Mouse (Mus musculus): ENCODE data around the gene Zfp976. TPM values are rescaled to one million over a fixed set of nuclear protein-coding genes. Genes with fewer than 3 reads are reported as not detected.
"Not testable (repeated sequence)": the region's sequence is repeated elsewhere in the genome, so short reads cannot be mapped to it uniquely, and the experiment has no call there.

The Zfp976 gene
- 8.8 and 11.2 TPM in 2 replicates for total RNA-seq (2014; fragmentation: Nextera tagmentation)
- total RNA-seq (2017) = 3.0 and 9.3 TPM in 2 replicates

DNA sequence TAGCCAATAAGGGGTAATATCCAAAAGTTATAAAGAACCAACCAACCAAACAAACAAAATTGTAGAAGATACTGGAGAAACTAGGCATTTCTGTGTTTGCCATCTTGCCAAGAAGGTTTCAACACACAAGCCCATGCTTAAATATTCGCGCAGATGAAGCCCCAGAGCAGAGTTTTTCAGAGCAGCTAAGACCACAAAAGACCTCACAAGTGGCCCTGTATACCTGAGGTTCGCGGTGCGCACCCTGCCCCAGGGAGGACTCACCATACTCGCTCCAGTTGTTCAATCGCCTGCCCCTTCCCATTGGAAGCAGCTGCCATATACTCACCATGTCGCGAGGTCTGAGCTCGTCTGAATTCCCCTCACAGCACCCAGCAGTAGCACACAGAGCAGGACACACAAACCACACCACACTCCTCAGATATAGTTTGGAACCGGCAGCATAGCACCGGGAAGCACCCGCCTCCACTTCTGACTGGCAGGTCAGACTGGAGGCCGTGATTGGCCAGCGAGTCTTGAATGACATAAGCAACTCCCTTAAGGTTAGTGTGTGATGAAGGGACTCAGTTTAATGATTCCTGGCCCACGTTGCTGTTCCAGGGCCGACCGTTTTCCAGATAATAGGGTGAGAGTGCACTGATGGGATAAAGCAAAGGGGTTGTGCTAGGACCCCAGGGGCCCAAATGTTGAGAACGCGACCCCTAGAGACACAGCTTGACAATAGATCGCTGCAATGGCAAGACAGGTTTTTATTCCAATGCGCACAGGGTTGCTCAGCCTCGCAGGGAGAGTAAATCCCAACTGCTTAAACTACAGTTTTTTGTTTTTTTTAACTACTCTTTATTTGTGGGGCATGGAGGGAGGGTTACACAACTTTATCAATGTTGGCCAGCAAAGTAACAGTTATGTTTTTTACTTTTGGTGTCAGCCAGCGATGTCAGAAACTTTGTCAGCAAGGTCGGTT lies at the start of gene Zfp976:
Gene Zfp976, minus strand, starts transcription at position 437 of the 964 bp plus-strand sequence.
- peak; percentile 100 for ATAC-seq (replicated peaks; ENCODE audit: low FRiP score, low TSS enrichment, poor library complexity, severe bottlenecking)

DNA sequence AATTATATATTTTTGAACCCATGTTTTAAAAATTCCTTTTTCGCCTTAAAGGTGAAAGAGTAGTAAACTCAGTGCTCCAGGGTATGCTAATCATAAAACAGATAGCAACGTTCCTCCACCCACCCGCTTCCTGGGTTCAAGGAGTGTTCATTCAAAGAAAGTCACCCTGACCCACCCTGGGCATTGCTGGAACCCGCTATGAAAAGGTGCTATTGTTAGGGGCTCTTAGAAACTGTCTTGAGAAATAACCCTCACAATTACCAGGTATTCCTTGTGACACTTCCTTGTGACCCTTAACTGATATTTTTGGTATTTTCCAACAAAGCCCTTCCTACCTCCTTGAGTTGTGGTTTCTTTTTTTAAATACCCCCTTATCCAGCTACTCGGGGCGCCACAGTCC lies 37.7 kb upstream of the Zfp976 start:
- not testable (repeated sequence) for ATAC-seq (replicated peaks; ENCODE audit: low FRiP score, low TSS enrichment, poor library complexity, severe bottlenecking)

DNA sequence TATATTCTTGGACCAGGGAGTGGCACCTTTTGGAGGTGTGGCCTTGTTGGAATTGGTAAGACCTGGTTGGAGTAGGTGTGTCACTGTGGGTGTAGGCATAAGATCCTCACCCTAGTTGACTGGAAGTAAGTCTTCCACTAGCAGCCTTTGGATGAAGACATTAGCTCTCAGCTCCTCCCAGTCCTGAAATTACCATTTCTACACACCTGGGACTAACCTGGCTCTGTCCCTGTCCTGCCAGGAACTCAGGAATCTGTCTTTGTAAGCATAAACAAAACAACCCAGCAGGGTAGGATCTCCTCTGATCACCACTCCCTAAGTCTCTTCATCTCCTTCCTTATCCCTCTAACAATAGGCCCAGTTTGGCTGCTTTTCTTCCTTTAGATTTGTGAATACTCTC lies 37.3 kb upstream of the Zfp976 start:
- not testable (repeated sequence) for ATAC-seq (replicated peaks; ENCODE audit: low FRiP score, low TSS enrichment, poor library complexity, severe bottlenecking)

DNA sequence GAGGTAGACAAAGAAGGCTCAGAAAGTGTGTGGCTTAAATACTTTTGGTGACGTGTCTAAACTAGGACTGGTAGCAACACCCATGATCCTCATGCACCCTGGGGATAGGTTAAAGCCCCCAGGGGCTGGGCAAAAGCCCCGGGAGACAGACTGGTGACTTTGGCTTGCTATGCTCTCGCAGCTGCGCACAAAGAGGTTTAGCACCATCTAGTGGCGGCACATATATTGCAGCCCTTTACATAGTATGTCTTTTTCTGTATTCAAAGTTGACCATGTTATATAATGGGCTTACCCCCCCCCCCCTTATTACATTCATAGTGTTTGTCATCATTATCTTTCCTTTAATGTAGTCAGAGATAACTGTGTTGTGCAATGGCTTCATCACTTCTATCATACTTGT lies 17.8 kb upstream of the Zfp976 start:
- not testable (repeated sequence) for ATAC-seq (replicated peaks; ENCODE audit: low FRiP score, low TSS enrichment, poor library complexity, severe bottlenecking)

DNA sequence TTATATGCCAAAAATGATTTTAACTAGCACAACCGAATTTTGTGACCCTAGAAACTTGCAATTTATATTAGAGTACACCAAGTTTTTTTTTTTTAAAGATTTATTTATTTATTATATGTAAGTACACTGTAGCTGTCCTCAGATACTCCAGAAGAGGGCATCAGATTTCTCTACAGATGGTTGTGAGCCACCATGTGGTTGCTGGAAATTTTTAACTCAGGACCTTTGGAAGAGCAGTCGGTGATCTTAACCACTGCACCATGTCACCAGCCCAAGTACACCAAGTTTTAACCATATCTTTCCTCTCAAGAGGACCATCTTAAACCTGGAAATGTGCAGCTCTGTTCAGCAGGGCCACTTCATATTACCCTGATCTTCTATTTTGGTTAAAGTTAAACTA lies 12.8 kb upstream of the Zfp976 start:
- not testable (repeated sequence) for ATAC-seq (replicated peaks; ENCODE audit: low FRiP score, low TSS enrichment, poor library complexity, severe bottlenecking)

DNA sequence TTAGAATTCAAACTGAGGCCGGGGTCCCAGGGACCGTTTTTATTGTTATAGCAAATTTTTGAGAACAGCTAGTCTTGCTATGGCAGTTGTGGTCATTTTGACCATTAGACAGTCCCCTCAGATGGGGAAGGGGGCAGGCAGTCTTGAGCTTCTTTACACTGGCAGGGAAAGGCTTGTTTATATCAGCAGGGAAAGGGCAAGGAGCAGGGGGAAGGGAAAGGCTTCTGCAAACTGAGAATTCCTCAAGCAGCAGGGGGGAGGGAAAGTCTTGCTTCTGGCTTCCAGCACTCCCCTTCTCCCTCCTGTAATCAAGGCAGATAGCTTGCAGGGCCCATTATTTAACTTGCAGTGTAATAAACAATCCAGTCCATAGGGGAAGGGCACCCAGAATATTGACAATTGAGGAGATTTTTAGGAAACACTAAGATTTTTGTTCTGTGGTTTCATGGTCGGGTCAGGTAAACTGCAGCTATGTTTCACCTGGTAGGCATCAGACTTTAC lies 782 bp upstream of the Zfp976 start:
- not testable (repeated sequence) for ATAC-seq (replicated peaks; ENCODE audit: low FRiP score, low TSS enrichment, poor library complexity, severe bottlenecking)

DNA sequence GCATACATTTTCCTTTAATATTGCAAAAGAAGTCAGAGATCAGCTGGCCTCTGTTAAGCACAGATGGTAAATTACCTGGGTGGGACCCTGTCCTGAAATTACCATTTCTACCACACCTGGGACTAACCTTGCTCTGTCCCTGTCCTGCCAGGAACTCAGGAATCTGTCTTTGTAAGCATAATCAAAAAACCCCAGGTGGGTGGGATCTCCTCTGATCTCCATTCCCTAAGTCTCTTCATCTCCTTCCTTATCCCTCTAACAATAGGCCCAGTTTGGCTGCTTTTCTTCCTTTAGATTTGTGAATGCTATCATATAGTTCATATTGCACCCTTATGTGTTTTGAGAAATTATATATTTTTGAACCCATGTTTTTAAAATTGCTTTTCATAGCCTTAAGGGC lies 11.4 kb downstream of the Zfp976 start:
- not testable (repeated sequence) for ATAC-seq (replicated peaks; ENCODE audit: low FRiP score, low TSS enrichment, poor library complexity, severe bottlenecking)

DNA sequence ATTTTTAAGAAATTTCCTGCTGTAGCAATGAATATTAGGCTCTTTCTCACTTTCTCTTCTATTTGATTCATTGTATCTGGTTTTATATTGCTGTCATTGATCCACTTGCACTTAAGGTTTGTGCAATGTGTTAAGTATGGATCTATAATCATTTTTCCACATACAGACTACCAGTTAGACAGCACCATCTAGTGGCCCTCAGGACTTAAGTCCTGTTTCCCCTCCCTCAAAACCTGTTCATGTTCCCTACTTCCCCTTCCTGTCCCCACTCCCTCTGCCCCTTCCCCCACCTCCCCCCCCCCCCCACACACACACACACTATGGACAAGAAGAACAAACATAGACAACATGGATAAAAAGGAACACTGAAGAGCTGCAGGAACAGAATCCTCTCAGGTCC lies 46.7 kb downstream of the Zfp976 start:
- ATAC-seq (replicated peaks; ENCODE audit: low FRiP score, low TSS enrichment, poor library complexity, severe bottlenecking) = not testable (repeated sequence)

DNA sequence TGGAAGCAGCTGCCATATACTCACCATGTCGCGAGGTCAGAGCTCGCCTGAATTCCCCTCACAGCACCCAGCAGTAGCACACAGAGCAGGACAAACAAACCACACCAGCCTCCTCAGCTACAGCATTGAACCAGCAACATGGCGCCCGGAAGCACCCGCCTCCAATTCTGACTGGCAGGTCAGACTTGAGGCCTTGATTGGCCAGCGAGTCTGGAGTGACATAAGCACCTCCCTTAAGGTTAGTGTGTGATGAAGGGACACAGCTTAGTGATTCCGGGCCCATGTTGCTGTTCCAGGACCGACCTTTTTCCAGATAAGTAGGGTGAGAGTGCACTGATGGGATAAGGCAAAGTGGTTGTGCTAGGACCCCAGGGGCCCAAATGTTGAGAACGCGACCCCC lies 50.0 kb downstream of the Zfp976 start, which contains the start of gene Zfp977:
Gene Zfp977, minus strand, starts transcription at position 135 of the 400 bp plus-strand sequence.
- not testable (repeated sequence) for ATAC-seq (replicated peaks; ENCODE audit: low FRiP score, low TSS enrichment, poor library complexity, severe bottlenecking)

DNA sequence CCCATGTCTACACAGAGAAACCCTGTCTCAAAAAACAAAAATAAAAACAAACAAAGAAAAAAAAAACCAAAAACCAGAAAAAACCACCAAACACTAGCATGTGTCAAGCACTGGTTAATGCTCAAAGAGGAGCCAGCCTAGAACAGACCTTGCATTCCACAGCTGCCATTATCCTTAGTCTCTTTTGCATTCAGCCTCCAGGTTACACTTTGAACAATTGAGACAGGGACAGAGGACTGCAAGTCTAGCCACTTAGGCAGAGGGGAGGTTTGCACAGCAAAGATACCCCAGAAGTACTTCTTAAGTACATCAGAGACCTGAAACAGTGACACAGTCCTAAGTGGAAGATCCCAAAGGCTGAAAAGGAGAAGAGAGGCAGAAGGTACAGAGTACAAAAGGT lies 51.1 kb downstream of the Zfp976 start:
- ATAC-seq (replicated peaks; ENCODE audit: low FRiP score, low TSS enrichment, poor library complexity, severe bottlenecking) = not testable (repeated sequence)

DNA sequence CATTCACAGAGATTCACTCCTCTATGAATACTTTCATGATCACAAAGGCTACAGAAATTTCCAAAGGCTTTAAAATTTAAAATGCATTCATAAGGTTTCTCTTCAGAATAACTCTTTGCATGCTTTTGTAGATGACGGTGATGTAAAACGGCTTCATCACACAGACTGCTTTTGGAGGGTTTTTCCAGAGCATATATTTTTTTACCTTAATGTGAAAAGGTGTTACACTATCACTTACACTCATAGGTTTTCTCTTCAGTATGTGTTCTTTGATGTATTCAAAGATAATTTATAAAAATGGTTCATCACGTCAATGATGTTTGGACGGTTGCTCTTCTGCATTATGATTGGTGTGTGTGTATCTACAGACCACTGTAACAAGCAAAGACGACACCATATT lies 63.9 kb downstream of the Zfp976 start, which contains the start of gene Gm21028:
Gene Gm21028, minus strand, starts transcription at position 101 of the 400 bp plus-strand sequence.
- ATAC-seq (replicated peaks; ENCODE audit: low FRiP score, low TSS enrichment, poor library complexity, severe bottlenecking) = no peak

Other genes with a start within 250 kb of the Zfp976 start
- gene 4933421I07Rik, start 194.5 kb downstream of the Zfp976 start, total RNA-seq (2014; fragmentation: Nextera tagmentation) = not detected in 2 replicates
- not detected in 2 replicates for gene 4933421I07Rik, start 194.5 kb downstream of the Zfp976 start, total RNA-seq (2017)
- 24.2 and 26.2 TPM in 2 replicates for gene Zfp141, start 136.8 kb downstream of the Zfp976 start, total RNA-seq (2014; fragmentation: Nextera tagmentation)
- gene Zfp141, start 136.8 kb downstream of the Zfp976 start, total RNA-seq (2017) = 37.6 and 38.8 TPM in 2 replicates
- not detected in 2 replicates for gene Gm21028, start 64.0 kb downstream of the Zfp976 start, total RNA-seq (2014; fragmentation: Nextera tagmentation)
- gene Gm21028, start 64.0 kb downstream of the Zfp976 start, total RNA-seq (2017) = not detected in 2 replicates
- gene Zfp977, start 50.0 kb downstream of the Zfp976 start, total RNA-seq (2014; fragmentation: Nextera tagmentation) = 1.8 and 3.2 TPM in 2 replicates
- 2.1 TPM in 1 of 2 replicates, not detected in the other for gene Zfp977, start 50.0 kb downstream of the Zfp976 start, total RNA-seq (2017)
- 6.7 and 6.9 TPM in 2 replicates for gene Zfp975, start 50.2 kb upstream of the Zfp976 start, total RNA-seq (2014; fragmentation: Nextera tagmentation)
- 1.6 and 5.6 TPM in 2 replicates for gene Zfp975, start 50.2 kb upstream of the Zfp976 start, total RNA-seq (2017)
- gene Gm17067, start 84.4 kb upstream of the Zfp976 start, total RNA-seq (2014; fragmentation: Nextera tagmentation) = not detected in 2 replicates
- gene Gm17067, start 84.4 kb upstream of the Zfp976 start, total RNA-seq (2017) = not detected in 2 replicates
- gene Vmn2r62, start 150.9 kb upstream of the Zfp976 start, total RNA-seq (2014; fragmentation: Nextera tagmentation) = not detected in 2 replicates
- not detected in 2 replicates for gene Vmn2r62, start 150.9 kb upstream of the Zfp976 start, total RNA-seq (2017)
- gene Gm2381, start 224.6 kb upstream of the Zfp976 start, total RNA-seq (2014; fragmentation: Nextera tagmentation) = not detected in 2 replicates
- gene Gm2381, start 224.6 kb upstream of the Zfp976 start, total RNA-seq (2017) = not detected in 2 replicates